Mouse (Mus musculus) gastrocnemius, adult 8-10 months (tissue): ENCODE measurements around the gene Prkra. TPM values are rescaled to one million over a fixed set of nuclear protein-coding genes. Genes with fewer than 3 reads are reported as not detected.

Source experiments
- DNase-seq, 2 experiments: peaks; one replicate each; pipeline ENCODE4 v3.0.0; 2022; ENCODE audit warnings: low spot score in 2 of 2
- total RNA-seq, 4 experiments: library from RNA; stranded (reverse); gene quantifications; 2 replicates each; pipeline ENCODE4 v1.2.4; 2022

The Prkra gene
- total RNA-seq, 4 experiments from 2014 or later: 1.3 to 3.1 (median 2.5) TPM

DNA sequence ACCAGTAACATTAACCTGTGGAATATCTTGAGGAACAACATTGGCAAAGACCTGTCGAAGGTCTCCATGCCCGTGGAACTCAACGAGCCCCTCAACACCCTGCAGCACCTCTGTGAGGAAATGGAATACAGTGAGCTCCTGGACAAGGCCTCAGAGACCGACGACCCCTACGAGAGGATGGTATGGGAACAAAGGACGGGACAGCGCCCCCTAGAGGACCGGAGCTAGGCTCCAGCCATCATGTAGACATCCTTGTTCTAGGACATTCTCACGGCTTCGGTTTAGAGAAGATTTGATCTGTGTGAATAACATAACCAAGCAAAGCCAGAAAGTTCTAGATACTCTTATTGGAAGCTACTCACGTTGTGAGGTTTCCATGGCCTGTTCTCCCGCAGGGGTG, 62.7 kb downstream of the Prkra start:
- no peak for DNase-seq

Other genes with a start within 250 kb of the Prkra start
- 10 to 100 TPM; 41.0 to 54.0 (median 45.9) TPM for gene Osbpl6, start 241.5 kb downstream of the Prkra start, total RNA-seq
- gene Pjvk, start 461 bp upstream of the Prkra start, total RNA-seq: not detected
- gene Fkbp7, start 25.1 kb upstream of the Prkra start, total RNA-seq: 1 to 10 TPM; 3.0 to 6.5 (median 5.4) TPM
- 10 to 100 TPM in 2 of 4 experiments, 1 to 10 TPM in 2; 8.5 to 15.0 (median 10.3) TPM for gene Plekha3, start 27.3 kb upstream of the Prkra start, total RNA-seq